Mouse (Mus musculus) testis, postnatal 14 days (tissue): Measurements from ENCODE around the gene Trpc4.

Source experiments
- DNase-seq: peaks from one replicate; pipeline ENCODE4 v3.0.0; 2021; ENCODE audit warnings: low spot score

Gene Trpc4

DNA sequence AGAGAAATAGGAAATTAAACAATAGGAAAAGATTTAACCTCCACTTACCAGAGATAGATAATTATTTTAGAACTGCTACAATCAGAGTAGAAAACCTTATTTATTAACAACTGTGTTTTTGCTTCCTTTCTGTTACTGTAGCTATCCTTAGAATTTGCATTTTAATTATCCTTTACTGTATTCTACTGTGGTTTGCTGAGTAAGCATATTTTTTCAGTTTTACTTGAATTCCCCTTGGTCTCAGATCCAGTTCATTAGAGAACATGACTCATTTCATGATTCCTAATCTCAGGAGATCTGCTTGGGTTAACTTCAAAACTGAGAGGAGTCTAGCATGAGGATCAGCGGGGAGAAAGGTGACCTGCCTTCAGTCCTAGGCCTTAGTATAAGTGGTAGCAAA is 111.1 kb downstream of the Trpc4 start:
- no peak for DNase-seq

DNA sequence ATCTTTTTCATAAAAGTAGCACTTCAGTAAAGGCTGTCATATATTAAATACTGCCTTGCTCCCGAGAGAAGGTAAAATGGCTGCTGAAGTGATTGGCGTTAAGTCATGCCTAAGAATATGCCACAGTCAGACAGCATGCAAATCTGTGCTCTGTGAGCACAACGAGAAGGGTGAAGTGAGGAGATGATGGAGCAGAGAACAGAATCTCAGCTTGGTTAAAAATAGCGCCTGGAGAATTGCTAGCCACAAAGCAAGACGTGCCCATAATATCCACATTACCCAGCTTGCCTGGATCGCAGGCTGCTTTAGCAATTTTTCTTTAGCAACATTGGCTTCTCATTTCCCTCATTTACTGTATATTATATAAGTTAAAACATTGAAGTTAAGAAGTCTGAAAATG is 113.3 kb downstream of the Trpc4 start:
- DNase-seq, result no peak

DNA sequence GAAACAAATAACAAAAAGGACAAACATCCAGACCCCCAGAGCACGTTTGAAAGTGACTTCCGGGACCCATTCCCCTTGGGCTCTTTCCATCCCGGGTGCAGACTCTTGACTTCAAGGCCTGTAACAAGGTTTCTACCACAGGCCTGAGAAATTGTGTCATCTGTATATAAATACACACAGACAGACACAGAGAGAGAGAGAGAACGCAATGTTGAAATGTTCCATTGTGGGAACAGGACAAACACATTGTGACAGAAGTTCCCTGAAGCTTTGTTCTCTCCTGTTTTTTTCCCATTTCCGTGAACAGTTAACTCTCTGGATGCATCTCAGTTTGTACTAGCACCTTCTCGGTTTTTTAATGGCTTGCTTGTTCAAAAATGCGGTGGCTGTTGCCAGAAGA is 118.8 kb downstream of the Trpc4 start:
- no peak for DNase-seq

DNA sequence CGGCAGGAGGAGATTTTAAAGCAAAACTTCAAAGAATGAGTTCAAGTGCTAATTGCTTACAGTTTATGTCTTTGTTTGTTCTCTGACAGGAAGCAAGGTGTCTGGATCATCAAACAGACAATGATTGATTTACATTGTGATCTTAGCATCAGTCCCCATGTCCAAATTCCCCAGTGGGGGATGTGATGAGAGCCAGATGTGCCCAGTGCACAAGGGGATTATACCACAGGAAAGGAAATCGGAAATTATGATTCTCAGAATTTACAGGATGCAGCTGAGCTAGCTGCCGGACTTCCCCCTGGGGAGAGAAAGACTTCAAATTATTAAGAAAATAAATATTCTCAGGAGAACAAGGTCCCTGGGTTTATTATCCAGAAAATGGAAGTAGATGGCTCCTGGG is 133.9 kb downstream of the Trpc4 start:
- DNase-seq, result no peak

DNA sequence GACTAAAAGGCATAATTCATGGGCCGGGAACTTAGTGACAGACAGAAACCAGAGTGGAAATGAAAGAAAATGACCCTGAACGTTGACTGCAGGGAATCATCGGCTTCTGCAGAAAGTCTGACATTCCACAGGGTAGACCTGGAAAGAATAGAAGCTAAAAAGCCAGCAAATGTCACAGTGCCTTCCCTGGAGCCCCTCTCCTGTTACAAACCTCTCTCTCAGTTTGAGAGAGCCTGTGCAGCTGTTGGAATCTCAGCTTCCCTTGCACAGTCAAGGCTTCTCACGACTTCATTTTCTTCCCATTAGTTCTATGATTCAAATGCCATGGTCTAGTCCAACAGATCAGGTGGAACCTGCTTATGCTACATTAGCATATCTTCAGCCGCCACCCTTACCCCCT is 154.8 kb downstream of the Trpc4 start:
- no peak for DNase-seq

DNA sequence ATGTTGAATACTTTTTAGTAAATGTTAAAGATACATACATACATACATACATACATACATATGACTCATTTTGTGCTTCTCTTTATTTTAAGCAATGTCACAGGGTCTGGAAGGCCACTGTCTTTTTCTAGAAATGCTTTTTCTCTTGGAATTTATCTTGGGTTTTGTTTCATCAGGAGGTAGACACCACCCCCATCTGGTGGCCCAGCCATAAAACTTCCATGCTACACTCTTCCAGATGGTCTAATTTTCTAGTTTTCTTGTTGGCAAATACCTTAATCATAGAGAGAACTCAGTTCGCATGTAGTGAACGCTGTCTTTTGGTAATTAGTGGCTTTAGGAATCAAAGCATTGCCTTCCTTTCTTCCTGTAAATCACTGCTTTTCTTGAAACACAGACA is 158.2 kb downstream of the Trpc4 start:
- DNase-seq, result no peak

DNA sequence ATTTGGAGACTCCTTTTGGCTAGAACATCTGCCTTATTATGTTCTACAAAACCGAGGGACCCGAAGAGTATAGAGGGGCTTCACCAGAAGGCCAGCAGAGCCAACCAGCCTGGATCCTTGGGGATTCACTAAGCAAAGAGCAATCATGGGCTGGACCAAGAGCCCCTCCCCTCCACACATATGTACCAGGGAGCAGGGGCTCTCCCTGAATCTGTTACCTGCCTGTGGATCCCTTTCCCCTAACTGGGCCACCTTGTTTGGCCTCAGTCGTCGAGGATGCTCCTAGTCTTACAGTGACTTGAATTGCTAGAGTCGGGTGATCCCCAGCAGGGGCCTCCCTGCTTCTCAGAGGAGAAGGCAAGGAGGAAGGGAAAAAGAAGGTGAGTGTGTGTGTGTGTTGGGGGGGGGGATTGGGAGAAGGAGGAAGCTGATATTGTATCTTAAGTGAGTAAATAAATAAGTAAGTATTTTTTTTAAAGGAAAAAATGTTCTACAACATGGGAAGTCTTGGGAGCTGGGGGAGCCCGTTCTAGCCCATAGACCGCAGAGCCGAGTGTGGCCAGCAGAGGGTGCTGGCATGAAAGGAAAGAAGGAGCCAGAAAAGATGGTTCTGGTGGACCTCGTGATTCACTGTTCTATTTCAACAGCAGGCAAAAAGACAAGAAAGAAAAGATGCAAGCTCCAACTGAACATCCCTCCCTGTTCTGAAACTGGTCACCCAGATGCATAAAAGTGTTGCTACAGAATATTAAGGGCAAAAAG is 197.2 kb downstream of the Trpc4 start:
- DNase-seq, result peak; percentile 23

DNA sequence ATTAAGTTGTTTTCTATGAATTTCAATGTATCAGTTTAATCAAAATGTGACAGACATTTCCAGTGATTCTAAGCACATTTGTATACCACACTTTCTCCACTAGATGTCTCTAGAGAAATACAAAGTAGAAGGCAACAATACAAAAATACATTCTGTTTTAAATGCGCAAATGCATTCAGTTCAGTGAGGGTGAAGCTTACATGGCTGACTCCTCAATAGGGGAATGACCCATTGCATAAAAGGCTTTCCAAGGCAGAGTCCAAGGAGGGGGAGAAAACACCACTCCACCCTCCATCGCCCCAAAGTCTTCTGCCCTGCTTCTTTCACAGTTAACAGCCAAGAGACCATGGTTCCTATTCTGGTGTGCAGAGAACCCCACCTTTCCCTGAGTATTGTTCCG is 201.7 kb downstream of the Trpc4 start:
- no peak for DNase-seq

DNA sequence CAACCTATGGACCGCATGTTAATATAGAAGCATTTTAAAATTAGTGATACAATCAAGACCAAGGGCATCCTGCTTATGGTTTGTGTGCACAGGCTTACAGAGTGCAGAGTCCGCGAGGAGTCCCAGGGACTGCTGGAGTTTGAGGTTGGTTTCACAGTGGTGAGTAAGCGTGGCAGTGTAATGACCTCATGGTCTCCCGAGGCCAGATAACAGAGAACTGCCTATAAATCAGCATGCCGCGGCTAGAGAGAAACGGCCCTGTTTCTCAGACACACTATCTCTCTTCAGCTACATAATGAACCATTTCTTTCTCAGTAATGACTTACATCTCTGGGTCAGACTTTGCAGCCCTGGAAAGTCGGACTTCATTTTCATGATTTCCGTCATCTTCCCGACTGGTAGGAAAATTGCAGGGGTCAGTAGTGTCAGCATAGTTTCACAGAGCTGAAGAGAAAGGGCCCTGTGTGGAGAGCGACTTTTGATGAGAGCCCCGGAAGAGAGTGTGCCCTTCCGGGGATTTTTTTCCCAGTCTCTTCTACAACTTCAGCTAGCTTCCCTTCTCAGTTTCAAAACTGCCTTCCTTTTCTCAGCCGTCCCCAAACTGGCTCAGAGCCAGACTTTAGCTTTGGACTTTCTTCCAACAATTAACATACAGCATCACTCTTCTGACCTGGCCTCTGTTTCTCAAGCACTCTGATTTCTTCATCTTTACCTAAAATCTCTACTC is 202.8 kb downstream of the Trpc4 start:
- DNase-seq, result peak; percentile 11

DNA sequence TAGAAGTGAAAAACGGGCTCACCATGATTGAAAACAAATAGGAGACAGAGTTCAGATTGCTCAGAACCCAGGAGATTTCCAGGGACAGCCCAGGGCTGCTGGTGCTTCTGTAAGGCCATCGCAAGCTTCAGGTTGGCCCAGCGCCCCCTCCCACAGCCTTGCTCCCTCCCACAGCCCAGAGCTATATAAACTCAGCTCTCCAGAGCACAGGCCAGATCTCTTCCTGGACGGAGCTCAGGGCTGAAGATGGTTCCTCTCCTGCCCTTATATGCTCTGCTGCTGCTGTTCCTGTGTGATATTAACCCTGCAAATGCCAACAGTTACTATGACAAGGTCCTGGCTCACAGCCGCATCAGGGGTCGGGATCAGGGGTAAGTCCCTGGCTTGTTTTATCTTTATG is 205.1 kb downstream of the Trpc4 start, which contains the start of gene Postn:
Gene Postn (plus strand): TSS at position 213 of the 400 bp plus-strand sequence.
- DNase-seq, result no peak

DNA sequence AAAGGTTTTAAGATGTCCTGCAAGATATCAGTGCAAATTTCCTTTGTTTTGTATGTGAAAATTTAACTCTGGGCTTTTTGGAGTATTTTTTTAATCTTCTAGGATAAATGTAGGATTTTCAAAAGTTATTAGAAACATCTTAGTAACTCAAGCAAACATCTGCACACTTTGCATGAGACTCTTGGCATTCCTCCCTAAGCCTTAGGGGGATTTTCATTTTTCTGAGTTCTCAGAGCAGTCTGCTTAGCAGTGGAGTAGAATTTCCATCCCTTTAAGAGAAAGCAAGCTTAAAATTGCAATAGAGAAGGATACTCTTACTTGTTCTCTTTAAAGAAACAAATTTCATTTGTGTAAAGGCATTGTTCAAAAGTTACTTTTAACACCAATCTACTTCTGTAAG is 205.8 kb downstream of the Trpc4 start:
- DNase-seq, result no peak
